Mouse (Mus musculus): Measurements from ENCODE around the gene Thrap3. TPM values are rescaled to one million over a fixed set of nuclear protein-coding genes. Genes with fewer than 3 reads are reported as not detected.
A peak's percentile ranks its signal among the peaks of the same experiment; 100 is the strongest.

The Thrap3 gene
- polyA plus RNA-seq, 1 experiment from 2014 or later: 143 TPM

- H3K4me3 ChIP-seq: no peak overlapping the region
- peaks cover 84% of the 10 kb centered on the region for H3K36me3 ChIP-seq
- no peak overlapping the region for H3K4me2 ChIP-seq
- WGBS: 75% methylated on average over 11 of the region's 11 CpGs
- no peaks in the 10 kb centered on the region for H3K9me3 ChIP-seq
- peaks cover 41% of the 10 kb centered on the region for H3K4me1 ChIP-seq (replicated peaks)
- H3K9ac ChIP-seq: no peak overlapping the region
- peak overlapping the region; percentile 69 for H3K27ac ChIP-seq (replicated peaks)
- H3K27me3 ChIP-seq: no peaks in the 10 kb centered on the region
- no peak for ATAC-seq (ENCODE audit: low read depth)
Observed at GRCm38 (mm10) chr4:126130502-126130901, 72.1 kb downstream of the Thrap3 start.

GRCm38 (mm10) chr4:126123309-126124040 is 79.1 kb downstream of the Thrap3 start:
- H3K4me1 ChIP-seq (replicated peaks): peaks cover 4% of the 10 kb centered on the region
- no peak overlapping the region for H3K4me3 ChIP-seq
- H3K36me3 ChIP-seq: peaks cover 65% of the 10 kb centered on the region
- H3K9me3 ChIP-seq: peaks cover 10% of the 10 kb centered on the region
- H3K27ac ChIP-seq (replicated peaks): no peak overlapping the region
- no peak overlapping the region for H3K4me2 ChIP-seq
- WGBS: 91% methylated on average over 10 of the region's 10 CpGs
- no peak overlapping the region for H3K9ac ChIP-seq
- H3K27me3 ChIP-seq: no peaks in the 10 kb centered on the region
- no peak for ATAC-seq (ENCODE audit: low read depth)

- H3K9ac ChIP-seq: no peak overlapping the region
- peaks cover 37% of the 10 kb centered on the region for H3K36me3 ChIP-seq
- H3K9me3 ChIP-seq: peaks cover 10% of the 10 kb centered on the region
- no peak overlapping the region for H3K4me3 ChIP-seq
- no peak overlapping the region for H3K4me2 ChIP-seq
- ATAC-seq (ENCODE audit: low read depth): no peak
- H3K27me3 ChIP-seq: no peaks in the 10 kb centered on the region
- H3K27ac ChIP-seq (replicated peaks): no peak overlapping the region
- WGBS: 87% methylated on average over 2 of the region's 2 CpGs
- peaks cover 25% of the 10 kb centered on the region for H3K4me1 ChIP-seq (replicated peaks)
Observed at GRCm38 (mm10) chr4:126120506-126120905, 82.1 kb downstream of the Thrap3 start.

- no peak overlapping the region for H3K4me3 ChIP-seq
- H3K36me3 ChIP-seq: peaks cover 33% of the 10 kb centered on the region
- peaks cover 10% of the 10 kb centered on the region for H3K9me3 ChIP-seq
- ATAC-seq (ENCODE audit: low read depth): no peak
- peaks cover 29% of the 10 kb centered on the region for H3K4me1 ChIP-seq (replicated peaks)
- H3K27me3 ChIP-seq: no peaks in the 10 kb centered on the region
- no peak overlapping the region for H3K9ac ChIP-seq
- H3K4me2 ChIP-seq: no peak overlapping the region
- H3K27ac ChIP-seq (replicated peaks): no peak overlapping the region
- 87% methylated on average over 5 of the region's 5 CpGs for WGBS
Observed at GRCm38 (mm10) chr4:126120052-126120451, 82.5 kb downstream of the Thrap3 start.

- H3K36me3 ChIP-seq: peaks cover 23% of the 10 kb centered on the region
- ATAC-seq (ENCODE audit: low read depth): no peak
- H3K4me2 ChIP-seq: no peak overlapping the region
- 100% methylated on average over 1 of the region's 1 CpGs for WGBS
- no peak overlapping the region for H3K9ac ChIP-seq
- peaks cover 30% of the 10 kb centered on the region for H3K4me1 ChIP-seq (replicated peaks)
- no peak overlapping the region for H3K4me3 ChIP-seq
- H3K27me3 ChIP-seq: no peaks in the 10 kb centered on the region
- peak overlapping the region; percentile 46; the same call in 1 of the 2 replicates for H3K27ac ChIP-seq (replicated peaks)
- peaks cover 10% of the 10 kb centered on the region for H3K9me3 ChIP-seq
Observed at GRCm38 (mm10) chr4:126119051-126119450, 83.5 kb downstream of the Thrap3 start.

- H3K9ac ChIP-seq: no peak overlapping the region
- H3K9me3 ChIP-seq: peaks cover 10% of the 10 kb centered on the region
- peaks cover 19% of the 10 kb centered on the region for H3K36me3 ChIP-seq
- peak; percentile 69 for ATAC-seq (ENCODE audit: low read depth)
- H3K27me3 ChIP-seq: no peaks in the 10 kb centered on the region
- H3K4me3 ChIP-seq: no peak overlapping the region
- H3K4me1 ChIP-seq (replicated peaks): peaks cover 34% of the 10 kb centered on the region
- H3K27ac ChIP-seq (replicated peaks): peak overlapping the region; percentile 46
- WGBS: 65% methylated on average over 4 of the region's 4 CpGs
- H3K4me2 ChIP-seq: no peak overlapping the region
Observed at GRCm38 (mm10) chr4:126118651-126119050, 83.9 kb downstream of the Thrap3 start.

- H3K9ac ChIP-seq: no peak overlapping the region
- no peak overlapping the region for H3K4me2 ChIP-seq
- H3K9me3 ChIP-seq: peaks cover 10% of the 10 kb centered on the region
- no peaks in the 10 kb centered on the region for H3K27me3 ChIP-seq
- H3K27ac ChIP-seq (replicated peaks): no peak overlapping the region
- H3K36me3 ChIP-seq: peaks cover 13% of the 10 kb centered on the region
- peaks cover 43% of the 10 kb centered on the region for H3K4me1 ChIP-seq (replicated peaks)
- no peak for ATAC-seq (ENCODE audit: low read depth)
- no peak overlapping the region for H3K4me3 ChIP-seq
- 84% methylated on average over 8 of the region's 8 CpGs for WGBS
Observed at GRCm38 (mm10) chr4:126117116-126117515, 85.4 kb downstream of the Thrap3 start.

- peaks cover 4% of the 10 kb centered on the region for H3K36me3 ChIP-seq
- no peak overlapping the region for H3K4me3 ChIP-seq
- H3K27me3 ChIP-seq: no peaks in the 10 kb centered on the region
- no peak overlapping the region for H3K4me2 ChIP-seq
- no peak for ATAC-seq (ENCODE audit: low read depth)
- no peak overlapping the region for H3K27ac ChIP-seq (replicated peaks)
- no peak overlapping the region for H3K9ac ChIP-seq
- WGBS: 61% methylated on average over 6 of the region's 6 CpGs
- H3K9me3 ChIP-seq: 0 out of 2 replicates have a peak, but pooled peaks cover 2% of the 10 kb centered on the region
- peaks cover 52% of the 10 kb centered on the region for H3K4me1 ChIP-seq (replicated peaks)
Observed at GRCm38 (mm10) chr4:126115871-126116521, 86.6 kb downstream of the Thrap3 start.

GRCm38 (mm10) chr4:126115411-126115810 is 87.1 kb downstream of the Thrap3 start:
- H3K36me3 ChIP-seq: no peaks in the 10 kb centered on the region
- peaks cover 58% of the 10 kb centered on the region for H3K4me1 ChIP-seq (replicated peaks)
- no peak for ATAC-seq (ENCODE audit: low read depth)

More at GRCm38 (mm10) chr4:126115411-126115810, 87.1 kb downstream of the Thrap3 start:
- Histone ChIP-seq H3K9me3 (no peaks in the 10 kb centered on the region), H3K4me2 (no peak overlapping the region), H3K4me3 (no peak overlapping the region), H3K27ac (replicated peaks) (no peak overlapping the region), H3K9ac (no peak overlapping the region), H3K27me3 (no peaks in the 10 kb centered on the region)
- 93% methylated on average over 9 of the region's 9 CpGs for WGBS

Other genes with a start within 250 kb of the Thrap3 start
- 0.50 and 1.3 TPM in 2 replicates for gene Csf3r, start 178.2 kb downstream of the Thrap3 start, polyA plus RNA-seq (2015; fragmentation: Nextera tagmentation; extraction: Ambion mirVana)
- 134 and 140 TPM in 2 replicates for gene Mrps15, start 155.8 kb downstream of the Thrap3 start, polyA plus RNA-seq (2015; fragmentation: Nextera tagmentation; extraction: Ambion mirVana)
- 30.1 and 30.2 TPM in 2 replicates for gene Oscp1, start 144.2 kb downstream of the Thrap3 start, polyA plus RNA-seq (2015; fragmentation: Nextera tagmentation; extraction: Ambion mirVana)
- gene Lsm10, start 106.1 kb downstream of the Thrap3 start, polyA plus RNA-seq (2015; fragmentation: Nextera tagmentation; extraction: Ambion mirVana): 47.7 and 54.3 TPM in 2 replicates
- 33.9 and 37.7 TPM in 2 replicates for gene Stk40, start 98.8 kb downstream of the Thrap3 start, polyA plus RNA-seq (2015; fragmentation: Nextera tagmentation; extraction: Ambion mirVana)
- gene Eva1b, start 55.0 kb downstream of the Thrap3 start, polyA plus RNA-seq (2015; fragmentation: Nextera tagmentation; extraction: Ambion mirVana): 15.3 and 19.8 TPM in 2 replicates
- gene Sh3d21, start 39.3 kb downstream of the Thrap3 start, polyA plus RNA-seq (2015; fragmentation: Nextera tagmentation; extraction: Ambion mirVana): 0.89 and 2.0 TPM in 2 replicates
- 90.3 and 94.4 TPM in 2 replicates for gene Map7d1, start 53.6 kb upstream of the Thrap3 start, polyA plus RNA-seq (2015; fragmentation: Nextera tagmentation; extraction: Ambion mirVana)
- 147 and 160 TPM in 2 replicates for gene Trappc3, start 59.6 kb upstream of the Thrap3 start, polyA plus RNA-seq (2015; fragmentation: Nextera tagmentation; extraction: Ambion mirVana)
- 7.4 and 9.5 TPM in 2 replicates for gene Col8a2, start 84.0 kb upstream of the Thrap3 start, polyA plus RNA-seq (2015; fragmentation: Nextera tagmentation; extraction: Ambion mirVana)
- gene Adprhl2, start 118.9 kb upstream of the Thrap3 start, polyA plus RNA-seq (2015; fragmentation: Nextera tagmentation; extraction: Ambion mirVana): 69.5 and 69.6 TPM in 2 replicates
- 6.6 and 6.7 TPM in 2 replicates for gene Tekt2, start 122.9 kb upstream of the Thrap3 start, polyA plus RNA-seq (2015; fragmentation: Nextera tagmentation; extraction: Ambion mirVana)
- 16.5 and 17.4 TPM in 2 replicates for gene Ago3, start 226.8 kb upstream of the Thrap3 start, polyA plus RNA-seq (2015; fragmentation: Nextera tagmentation; extraction: Ambion mirVana)

Data from neural tube, embryonic 13.5 days (tissue).